Comparison of ENCODE assay signal across 11 mouse cellular contexts in genomic region chr12:52698276-52698930, GRCm38 (mm10). TPM values are rescaled to one million over a fixed set of nuclear protein-coding genes. Genes with fewer than 3 reads are reported as not detected.
DNase-seq lines count a peak whose midpoint lies in the region; ATAC-seq and TF ChIP-seq lines count a peak whose summit lies in the region.
"Had no signal": no experiment of that assay in that cellular context is flagged by ENCODE, and none has a peak within 500 bp of the region (broad histone marks: within the 10 kb centered on the region; RNA-seq: fewer than 3 reads in every experiment).

No protein-coding gene starts in this region.

- peak overlapping the region; percentile 71 for H3K4me2 ChIP-seq in forebrain, embryonic 14.5 days (ENCODE audit: low read length)
- H3K4me2 ChIP-seq in midbrain, embryonic 11.5 days, result peak overlapping the region; percentile 59
- no peak overlapping the region for H3K4me2 ChIP-seq in stomach, embryonic 15.5 days
- no peak overlapping the region for H3K4me2 ChIP-seq in liver, embryonic 11.5 days
- H3K4me2 ChIP-seq: lung, embryonic 14.5 days had no signal

- WGBS in forebrain, embryonic 14.5 days, result 3% methylated on average over 5 of the region's 5 CpGs
- WGBS in midbrain, embryonic 11.5 days, result 18% methylated on average over 5 of the region's 5 CpGs
- WGBS in stomach, embryonic 15.5 days, result 72% methylated on average over 5 of the region's 5 CpGs
- WGBS in liver, embryonic 11.5 days, result 79% methylated on average over 5 of the region's 5 CpGs

- H3K4me1 ChIP-seq in forebrain, embryonic 14.5 days (ENCODE audit: control insufficient read depth, insufficient read depth, low read length), result peaks cover 12% of the 10 kb centered on the region
- peaks cover 25% of the 10 kb centered on the region for H3K4me1 ChIP-seq in midbrain, embryonic 11.5 days (ENCODE audit: control insufficient read depth, insufficient read depth, low read length)
- H3K4me1 ChIP-seq in stomach, embryonic 15.5 days, result peaks cover 4% of the 10 kb centered on the region
- H3K4me1 ChIP-seq in liver, embryonic 11.5 days (replicated peaks; ENCODE audit: control insufficient read depth, insufficient read depth, low read length), result peaks cover 11% of the 10 kb centered on the region; the same call in 1 of the 2 replicates

- H3K9me3 ChIP-seq in forebrain, embryonic 14.5 days (replicated peaks; ENCODE audit: control insufficient read depth, low read length), result no peaks in the 10 kb centered on the region
- no peaks in the 10 kb centered on the region for H3K9me3 ChIP-seq in midbrain, embryonic 11.5 days (ENCODE audit: control insufficient read depth, low read length)
- H3K9me3 ChIP-seq in stomach, embryonic 15.5 days, result no peaks in the 10 kb centered on the region
- no peaks in the 10 kb centered on the region for H3K9me3 ChIP-seq in liver, embryonic 11.5 days (ENCODE audit: control insufficient read depth, low read length)

- ATAC-seq in forebrain, embryonic 14.5 days, result peak; percentile 45
- ATAC-seq in midbrain, embryonic 11.5 days (ENCODE audit: low FRiP score), result peak; percentile 54
- ATAC-seq in stomach, embryonic 15.5 days (ENCODE audit: insufficient read depth, low FRiP score, low read depth), result no peak
- ATAC-seq in liver, embryonic 11.5 days (replicated peaks; ENCODE audit: low FRiP score), result no peak
- no peak for ATAC-seq in CD4-positive, CD25-positive, alpha-beta regulatory T cell, adult 4 months

- H3K27ac ChIP-seq in layer of hippocampus, adult 2 months, result peak overlapping the region; percentile 96
- peak overlapping the region; percentile 87 for H3K27ac ChIP-seq in forebrain, embryonic 14.5 days (ENCODE audit: low read depth, low read length)
- H3K27ac ChIP-seq in midbrain, embryonic 11.5 days (ENCODE audit: low read depth, low read length), result peak overlapping the region; percentile 71
- H3K27ac ChIP-seq in stomach, embryonic 15.5 days, result 0 out of 2 replicates have a peak overlapping the region, but pooled peaks have one; percentile 28
- no peak overlapping the region for H3K27ac ChIP-seq in liver, embryonic 11.5 days (ENCODE audit: low read depth, low read length)

- H3K9ac ChIP-seq in forebrain, embryonic 14.5 days (ENCODE audit: low read length), result peak overlapping the region; percentile 79; the same call in 1 of the 2 replicates
- H3K9ac ChIP-seq in midbrain, embryonic 11.5 days (ENCODE audit: low read length), result peak overlapping the region; percentile 36; the same call in 1 of the 2 replicates
- H3K9ac ChIP-seq in stomach, embryonic 15.5 days, result no peak overlapping the region
- H3K9ac ChIP-seq in liver, embryonic 11.5 days (ENCODE audit: low read depth, low read length), result no peak overlapping the region
- H3K9ac ChIP-seq: lung, embryonic 14.5 days had no signal

- peak overlapping the region; percentile 77 for H3K4me3 ChIP-seq in layer of hippocampus, adult 2 months
- peak overlapping the region; percentile 51 for H3K4me3 ChIP-seq in forebrain, embryonic 14.5 days (ENCODE audit: low read depth, low read length)
- H3K4me3 ChIP-seq in midbrain, embryonic 11.5 days (ENCODE audit: low read depth, low read length), result 0 out of 2 replicates have a peak overlapping the region, but pooled peaks have one; percentile 43
- H3K4me3 ChIP-seq in stomach, embryonic 15.5 days (replicated peaks), result no peak overlapping the region
- H3K4me3 ChIP-seq in liver, embryonic 11.5 days (ENCODE audit: low read depth, low read length), result no peak overlapping the region
- H3K4me3 ChIP-seq: erythroblast, embryonic 14.5 days had no signal

- DNase-seq in layer of hippocampus, adult 2 months (ENCODE audit: low spot score in 2 of 2), result no peak
- DNase-seq in layer of hippocampus, adult 11-12 months (ENCODE audit: low spot score), result no peak
- peak; percentile 44 for DNase-seq in forebrain, embryonic 14.5 days (ENCODE audit: low spot score)
- DNase-seq in midbrain, embryonic 11.5 days (ENCODE audit: low spot score, missing footprints), result peak; percentile 89
- DNase-seq in liver, embryonic 11.5 days (ENCODE audit: low spot score), result no peak
- no peak for DNase-seq in thymus, postnatal 14 days
- DNase-seq: kidney, postnatal 36 days; lung, embryonic 14.5 days had no signal

- no peak for TF ChIP-seq CTCF in layer of hippocampus, adult 2 months (conservative IDR thresholded peaks at IDR 0.05)

- no peaks in the 10 kb centered on the region for H3K36me3 ChIP-seq in forebrain, embryonic 14.5 days (ENCODE audit: control insufficient read depth, insufficient read depth, low read length)
- H3K36me3 ChIP-seq in midbrain, embryonic 11.5 days (ENCODE audit: control insufficient read depth, insufficient read depth, low read length), result no peaks in the 10 kb centered on the region
- no peaks in the 10 kb centered on the region for H3K36me3 ChIP-seq in stomach, embryonic 15.5 days
- H3K36me3 ChIP-seq in liver, embryonic 11.5 days (ENCODE audit: control insufficient read depth, insufficient read depth, low read length), result no peaks in the 10 kb centered on the region

- H3K27me3 ChIP-seq in forebrain, embryonic 14.5 days (replicated peaks; ENCODE audit: control insufficient read depth, insufficient read depth, low read length), result no peaks in the 10 kb centered on the region
- no peaks in the 10 kb centered on the region for H3K27me3 ChIP-seq in midbrain, embryonic 11.5 days (ENCODE audit: control insufficient read depth, insufficient read depth, low read length)
- no peaks in the 10 kb centered on the region for H3K27me3 ChIP-seq in stomach, embryonic 15.5 days (replicated peaks)
- no peaks in the 10 kb centered on the region for H3K27me3 ChIP-seq in liver, embryonic 11.5 days (replicated peaks; ENCODE audit: control insufficient read depth, insufficient read depth, low read length)

RNA-seq across cellular contexts. Expression of gene Akap6, which starts 0.8 kb away (rescaled TPM):
- total RNA-seq in layer of hippocampus, adult 2 months (2021), result 100 to 1,000 TPM; 130 to 135 TPM
- 13.3 and 21.0 TPM in 2 replicates for polyA plus RNA-seq in forebrain, embryonic 14.5 days (2014; fragmentation: Nextera tagmentation; extraction: Ambion mirVana)
- polyA plus RNA-seq in midbrain, embryonic 11.5 days (2014; fragmentation: Nextera tagmentation; extraction: Ambion mirVana), result 16.5 and 16.8 TPM in 2 replicates
- 1.6 and 1.9 TPM in 2 replicates for polyA plus RNA-seq in stomach, embryonic 15.5 days (2015; fragmentation: Nextera tagmentation; extraction: Ambion mirVana)
- polyA plus RNA-seq in liver, embryonic 11.5 days (2014; fragmentation: Nextera tagmentation; extraction: Ambion mirVana), result 0.10 and 0.16 TPM in 2 replicates
- polyA plus RNA-seq in CD4-positive, CD25-positive, alpha-beta regulatory T cell, adult 4 months (2017; shearing (Covaris generic)), result under 1 TPM in 1 of 2 experiments, not detected in 1; 0.22 TPM
- polyA plus RNA-seq: erythroblast, embryonic 14.5 days had no signal

Comparison
In these comparisons a context has a peak if more than half of its experiments do, and no peak if none do; other contexts are left out.
1. DNase-seq: peak in forebrain, embryonic 14.5 days (single experiment) and midbrain, embryonic 11.5 days (single experiment); none in layer of hippocampus, adult 2 months (0 of 2), layer of hippocampus, adult 11-12 months (single experiment), liver, embryonic 11.5 days (single experiment) and thymus, postnatal 14 days (single experiment).
2. H3K4me3 ChIP-seq: peak in layer of hippocampus, adult 2 months (single experiment), forebrain, embryonic 14.5 days (single experiment) and midbrain, embryonic 11.5 days (single experiment); none in stomach, embryonic 15.5 days (single experiment) and liver, embryonic 11.5 days (single experiment).
3. ATAC-seq: peak in forebrain, embryonic 14.5 days (single experiment) and midbrain, embryonic 11.5 days (single experiment); none in stomach, embryonic 15.5 days (single experiment), liver, embryonic 11.5 days (single experiment) and CD4-positive, CD25-positive, alpha-beta regulatory T cell, adult 4 months (single experiment).
4. H3K4me2 ChIP-seq: peak in forebrain, embryonic 14.5 days (single experiment) and midbrain, embryonic 11.5 days (single experiment); none in stomach, embryonic 15.5 days (single experiment) and liver, embryonic 11.5 days (single experiment).
5. H3K9ac ChIP-seq: peak in forebrain, embryonic 14.5 days (single experiment) and midbrain, embryonic 11.5 days (single experiment); none in stomach, embryonic 15.5 days (single experiment) and liver, embryonic 11.5 days (single experiment).